Mouse (Mus musculus) cerebellum, adult 18-20 months (tissue): ENCODE data around the gene Gstk1.

Experiments
- DNase-seq, 2 experiments: peaks; one replicate each; pipeline ENCODE4 v3.0.0; 2021

The Gstk1 gene

GRCm38 (mm10) chr6:42270817-42271216 is 25.1 kb downstream of the Gstk1 start:
- DNase-seq: no peak

GRCm38 (mm10) chr6:42276151-42276550 is 30.4 kb downstream of the Gstk1 start:
- DNase-seq: no peak

- no peak for DNase-seq
Measured at GRCm38 (mm10) chr6:42282865-42283528, 37.3 kb downstream of the Gstk1 start.

DNA sequence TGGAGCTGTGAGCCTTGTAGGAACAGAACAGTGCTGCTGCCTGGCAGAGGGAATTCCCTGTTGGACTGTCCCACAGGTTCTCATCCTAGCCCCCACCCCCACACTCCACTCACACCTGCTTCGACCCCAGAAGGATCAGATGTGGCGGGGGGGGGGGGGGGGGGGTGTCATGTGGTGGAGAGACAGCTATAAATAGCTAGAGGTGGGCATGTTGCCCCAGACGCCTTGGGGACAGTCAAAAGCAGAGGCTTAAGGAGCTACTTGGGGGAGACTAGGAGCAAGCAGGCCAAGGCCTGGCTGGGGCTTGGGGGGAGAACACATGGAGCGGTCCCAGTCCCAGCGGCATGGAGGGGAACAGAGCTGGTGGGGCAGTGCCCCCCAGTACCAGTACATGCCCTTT is 40.7 kb downstream of the Gstk1 start, which contains the start of gene Clcn1:
Gene Clcn1 (plus strand): TSS at position 238 of the 400 bp plus-strand sequence.
- no peak for DNase-seq

DNA sequence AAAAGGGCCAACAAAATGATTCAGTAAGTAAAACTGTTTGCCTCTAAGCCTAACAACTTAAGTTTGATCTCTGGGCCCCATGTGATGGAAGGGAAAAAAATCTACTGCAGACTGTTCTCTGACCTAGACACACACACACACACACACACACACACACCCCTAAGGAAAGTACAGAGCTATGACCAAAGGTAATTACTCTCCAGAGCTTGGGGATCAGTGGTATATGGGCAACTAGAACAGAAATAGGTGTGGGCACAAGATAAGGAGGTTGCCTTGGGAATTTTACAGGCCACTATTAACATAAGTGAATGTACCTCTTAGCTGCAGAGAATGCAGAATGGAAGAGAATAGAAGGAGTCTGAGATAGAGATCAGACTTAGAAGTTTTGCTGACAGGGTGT is 41.8 kb downstream of the Gstk1 start:
- no peak for DNase-seq

DNA sequence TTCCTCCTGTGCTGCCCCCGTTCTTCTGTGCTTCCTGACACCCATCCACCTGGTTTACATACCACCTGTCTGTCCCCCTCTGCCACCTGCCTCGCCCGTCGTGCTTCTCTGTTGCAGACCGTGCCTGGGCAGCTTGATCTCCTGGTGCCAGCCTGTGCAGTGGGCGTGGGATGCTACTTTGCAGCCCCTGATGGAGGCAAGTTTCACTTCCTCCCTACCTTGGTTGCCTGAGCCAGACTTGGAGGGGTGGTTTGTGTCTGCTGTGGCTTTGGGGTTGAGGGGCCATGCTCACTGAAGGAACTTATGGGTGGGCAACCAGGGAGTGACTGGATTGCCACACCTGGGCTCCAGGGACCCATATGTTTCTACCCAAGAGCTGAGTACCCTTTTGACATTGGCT is 47.6 kb downstream of the Gstk1 start:
- no peak for DNase-seq

GRCm38 (mm10) chr6:42295549-42296094 is 49.9 kb downstream of the Gstk1 start:
- no peak for DNase-seq

GRCm38 (mm10) chr6:42299362-42299761 is 53.6 kb downstream of the Gstk1 start:
- DNase-seq: no peak
